Mouse (Mus musculus) heart, embryonic 11.5 days (tissue): ENCODE data around the gene Anapc5. TPM values are rescaled to one million over a fixed set of nuclear protein-coding genes. Genes with fewer than 3 reads are reported as not detected.
A peak's percentile ranks its signal among the peaks of the same experiment; 100 is the strongest.

Source experiments
- ATAC-seq: fragments of 200-750 bp; cut with Nextera tagmentation; replicated peaks from 2 replicates; pipeline ENCODE4 v1.8.0; 2017; ENCODE audit warnings: moderate library complexity; ENCODE audit not compliant: insufficient number of reproducible peaks, low FRiP score, low TSS enrichment
- H3K27ac ChIP-seq: fragments of 300-500 bp; sonication (generic); 2 replicates; pipeline ENCODE4 v1.5.1; 2014; ENCODE audit warnings: mild to moderate bottlenecking, low read depth, low read length
- H3K27me3 ChIP-seq: fragments of 300-500 bp; sonication (generic); 2 replicates; pipeline ENCODE4 v1.6.1; 2014; ENCODE audit warnings: mild to moderate bottlenecking, low read length, mixed read lengths; ENCODE audit not compliant: control insufficient read depth, insufficient read depth
- H3K36me3 ChIP-seq: fragments of 300-500 bp; sonication (generic); 2 replicates; pipeline ENCODE4 v1.6.1; 2014; ENCODE audit warnings: mild to moderate bottlenecking, low read length, moderate library complexity, mixed read lengths; ENCODE audit not compliant: control insufficient read depth, insufficient read depth
- H3K4me1 ChIP-seq: fragments of 300-500 bp; sonication (generic); 2 replicates; pipeline ENCODE4 v1.6.1; 2014; ENCODE audit warnings: low read length; ENCODE audit not compliant: control insufficient read depth, insufficient read depth
- H3K4me2 ChIP-seq: fragments of 300-500 bp; sonication (generic); 2 replicates; pipeline ENCODE4 v1.6.1; 2014; ENCODE audit warnings: mild to moderate bottlenecking, moderate library complexity
- H3K4me3 ChIP-seq: fragments of 300-500 bp; sonication (generic); 2 replicates; pipeline ENCODE4 v1.5.1; 2014; ENCODE audit warnings: low read depth, low read length
- H3K9ac ChIP-seq: fragments of 300-500 bp; sonication (generic); 2 replicates; pipeline ENCODE4 v1.6.1; 2014; ENCODE audit warnings: mild to moderate bottlenecking, low read depth, low read length, moderate library complexity
- H3K9me3 ChIP-seq: fragments of 300-500 bp; sonication (generic); replicated peaks from 2 replicates; pipeline ENCODE4 v1.6.1; 2016; ENCODE audit warnings: low read length; ENCODE audit not compliant: control insufficient read depth
- WGBS: fragments of 180-500 bp; shearing (Covaris S2); extraction: QIAGEN DNeasy Blood & Tissue Kit; methylation state at CpG from one replicate; pipeline ENCODE4 v1.1.7; 2014; ENCODE audit not compliant: insufficient replicate concordance; 5-methylcytosine and 5-hydroxymethylcytosine counted together
- polyA plus RNA-seq: library from polyadenylated mRNA; unstranded; fragments of >200 nt; fragmentation: Nextera tagmentation; extraction: Ambion mirVana; gene quantifications from 2 replicates; pipeline ENCODE4 v1.2.1, GENCODE M21; 2014

Gene Anapc5
- 354 and 366 TPM in 2 replicates for polyA plus RNA-seq

DNA sequence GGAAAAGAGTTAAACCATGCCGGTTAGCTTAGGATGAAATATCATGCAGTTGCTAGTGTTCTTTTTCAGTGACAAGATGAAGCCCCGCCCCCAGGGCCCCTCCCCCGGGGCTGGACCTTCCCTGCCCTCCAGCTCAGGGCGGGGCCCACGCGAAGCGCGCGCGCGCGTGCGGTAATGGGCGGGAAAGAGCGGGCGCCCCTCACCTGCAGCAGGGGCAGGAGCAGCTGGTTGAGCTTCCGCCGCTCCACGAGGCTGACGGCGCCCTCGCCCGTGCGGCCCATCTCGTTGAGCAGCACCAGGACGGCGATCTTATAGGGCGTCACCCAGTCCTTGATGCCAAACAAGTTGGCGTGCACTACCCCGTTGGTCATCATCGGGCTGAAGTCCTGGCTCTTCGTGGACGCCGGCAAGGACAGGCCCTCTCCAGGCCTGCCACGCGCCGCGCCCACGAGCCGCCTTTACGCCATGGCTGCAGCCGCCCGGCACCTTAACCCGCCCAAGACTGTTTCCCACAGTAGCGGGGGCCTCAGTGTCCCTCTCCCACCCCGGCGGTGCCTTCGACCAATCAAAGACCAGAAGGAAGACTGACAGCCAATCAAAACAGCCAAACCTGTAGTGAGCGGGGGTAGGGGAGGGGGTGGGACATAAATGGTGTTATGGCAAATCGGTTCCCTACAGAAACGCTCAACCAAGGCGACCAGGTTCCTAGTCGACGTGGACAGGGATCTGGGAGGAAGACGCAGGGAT is at the start of gene Anapc5:
Anapc5 (minus strand) TSS at position 563 of the 747 bp plus-strand sequence.
- peaks cover 27% of the 10 kb centered on the region for H3K36me3 ChIP-seq
- no peaks in the 10 kb centered on the region for H3K27me3 ChIP-seq
- H3K9ac ChIP-seq: peak within 1 kb of the TSS; percentile 95
- ATAC-seq: peak; percentile 99
- peaks cover 5% of the 10 kb centered on the region for H3K4me1 ChIP-seq
- H3K9me3 ChIP-seq: no peaks in the 10 kb centered on the region
- H3K27ac ChIP-seq: peak within 1 kb of the TSS; percentile 98
- under 1% methylated on average over 55 of the region's 55 CpGs for WGBS
- peak within 1 kb of the TSS; percentile 85 for H3K4me3 ChIP-seq
- H3K4me2 ChIP-seq: peak within 1 kb of the TSS; percentile 71

DNA sequence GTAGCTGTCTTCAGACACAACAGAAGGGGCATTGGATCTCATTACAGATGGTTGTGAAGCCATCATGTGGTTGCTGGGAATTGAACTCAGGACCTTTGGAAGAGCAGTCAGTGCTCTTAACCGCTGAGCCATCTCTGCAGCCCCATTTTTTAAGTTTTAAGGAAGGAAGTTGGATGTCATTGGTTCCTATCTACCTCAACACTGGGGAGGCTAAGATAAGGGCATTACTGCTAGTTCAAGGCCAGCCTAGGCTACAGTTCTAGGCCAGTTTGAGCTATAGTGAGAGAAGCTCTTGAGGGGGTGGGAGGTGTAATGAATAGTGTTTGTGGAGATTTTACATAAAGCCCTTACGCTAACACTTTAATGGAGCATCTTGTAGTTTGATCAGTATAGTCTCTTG is 41.9 kb upstream of the Anapc5 start:
- WGBS: 87% methylated on average over 2 of the region's 2 CpGs
- Histone ChIP-seq H3K4me2 (no peak overlapping the region), H3K9ac (no peak overlapping the region), H3K4me1 (no peaks in the 10 kb centered on the region), H3K4me3 (no peak overlapping the region), H3K27ac (no peak overlapping the region), H3K9me3 (no peaks in the 10 kb centered on the region), H3K36me3 (peaks cover 17% of the 10 kb centered on the region), H3K27me3 (no peaks in the 10 kb centered on the region)
- no peak for ATAC-seq

DNA sequence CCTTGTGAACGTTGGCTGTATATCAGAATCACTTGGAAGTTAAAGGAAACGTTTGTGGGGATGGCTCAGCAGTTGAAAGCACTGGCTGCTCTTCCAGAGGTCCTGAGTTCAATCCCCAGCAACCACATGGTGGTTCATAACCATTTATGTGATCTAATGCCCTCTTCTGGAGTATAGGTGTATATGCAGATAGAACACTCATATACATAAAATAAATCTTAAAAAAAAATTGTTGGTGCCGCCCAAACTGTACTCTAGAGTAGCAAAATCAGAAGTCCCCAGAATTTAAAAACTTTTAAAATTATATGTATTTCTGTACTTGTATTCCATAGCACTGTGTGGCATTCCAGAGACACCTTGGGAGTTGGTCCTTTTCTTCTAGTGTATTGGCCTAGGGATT is 34.7 kb upstream of the Anapc5 start:
- H3K27ac ChIP-seq: no peak overlapping the region
- no peak for ATAC-seq
- H3K9me3 ChIP-seq: no peaks in the 10 kb centered on the region
- WGBS: 83% methylated on average over 3 of the region's 3 CpGs
- H3K36me3 ChIP-seq: no peaks in the 10 kb centered on the region
- H3K27me3 ChIP-seq: no peaks in the 10 kb centered on the region
- H3K4me3 ChIP-seq: no peak overlapping the region
- no peak overlapping the region for H3K9ac ChIP-seq
- H3K4me2 ChIP-seq: no peak overlapping the region
- H3K4me1 ChIP-seq: peaks cover 6% of the 10 kb centered on the region; the same call in 1 of the 2 replicates

DNA sequence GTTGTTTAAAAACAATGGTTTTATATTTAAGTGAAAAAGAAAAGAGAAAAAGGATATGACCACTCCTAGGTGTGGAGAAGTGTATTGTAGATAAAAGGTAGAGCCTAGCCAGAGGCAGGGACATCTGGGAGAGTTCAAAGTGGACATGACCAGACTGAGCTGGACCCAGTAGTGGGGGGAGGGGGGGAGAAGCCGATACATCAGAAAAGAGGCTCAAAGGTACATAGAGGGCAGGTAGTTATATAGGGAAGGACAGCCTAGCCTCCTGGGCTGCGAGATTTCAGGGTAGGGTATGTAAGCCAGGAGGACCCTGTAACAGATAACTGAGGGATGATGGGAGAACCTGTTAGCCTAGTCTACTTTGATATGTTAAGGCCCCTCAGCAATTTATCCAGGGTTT is 31.5 kb upstream of the Anapc5 start:
- Histone ChIP-seq H3K4me1 (peaks cover 8% of the 10 kb centered on the region; the same call in 1 of the 2 replicates), H3K27me3 (no peaks in the 10 kb centered on the region), H3K4me2 (no peak overlapping the region), H3K9me3 (no peaks in the 10 kb centered on the region), H3K36me3 (no peaks in the 10 kb centered on the region), H3K9ac (no peak overlapping the region), H3K27ac (no peak overlapping the region), H3K4me3 (no peak overlapping the region)
- no peak for ATAC-seq
- 71% methylated on average over 2 of the region's 2 CpGs for WGBS

DNA sequence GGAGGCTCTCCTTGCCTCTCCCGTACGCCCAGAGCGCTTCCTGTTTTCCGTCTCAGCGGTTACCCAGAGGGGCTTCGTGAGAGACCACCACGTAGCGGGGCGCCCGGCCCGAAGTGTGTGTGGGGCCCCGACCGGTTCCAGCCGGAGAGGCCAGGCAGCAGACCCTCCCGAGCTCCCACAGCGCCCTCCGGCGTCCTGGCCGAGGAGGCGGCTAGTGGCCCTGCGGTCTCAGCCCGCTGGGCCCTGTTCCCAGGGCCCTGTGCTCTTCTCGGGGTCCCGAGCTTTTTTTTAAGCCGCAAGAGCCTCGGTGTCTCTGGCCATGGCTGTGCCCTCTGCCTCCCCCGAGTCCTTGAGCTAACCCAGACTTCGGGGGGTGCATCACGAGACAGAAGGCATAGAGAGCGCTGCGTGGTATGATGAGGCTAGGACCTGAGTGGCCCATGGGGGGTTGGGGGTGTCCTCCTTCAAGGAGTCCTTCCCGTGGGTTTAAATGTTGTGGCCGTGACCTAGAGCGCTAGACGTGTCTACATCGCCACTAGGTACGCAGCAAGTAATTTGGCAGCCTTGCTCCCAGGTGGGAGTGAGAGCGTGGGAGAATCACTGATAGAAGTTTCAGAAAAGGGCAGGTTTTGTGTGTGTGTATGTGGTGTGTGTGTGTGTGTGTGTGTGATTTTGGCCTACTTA is 29.3 kb upstream of the Anapc5 start:
- ATAC-seq: peak; percentile 72
- Histone ChIP-seq H3K27ac (peak overlapping the region; percentile 95), H3K9ac (peak overlapping the region; percentile 98), H3K4me1 (peaks cover 8% of the 10 kb centered on the region; the same call in 1 of the 2 replicates), H3K27me3 (no peaks in the 10 kb centered on the region), H3K4me2 (peak overlapping the region; percentile 81), H3K4me3 (peak overlapping the region; percentile 88), H3K36me3 (no peaks in the 10 kb centered on the region), H3K9me3 (no peaks in the 10 kb centered on the region)
- under 1% methylated on average over 38 of the region's 38 CpGs for WGBS

DNA sequence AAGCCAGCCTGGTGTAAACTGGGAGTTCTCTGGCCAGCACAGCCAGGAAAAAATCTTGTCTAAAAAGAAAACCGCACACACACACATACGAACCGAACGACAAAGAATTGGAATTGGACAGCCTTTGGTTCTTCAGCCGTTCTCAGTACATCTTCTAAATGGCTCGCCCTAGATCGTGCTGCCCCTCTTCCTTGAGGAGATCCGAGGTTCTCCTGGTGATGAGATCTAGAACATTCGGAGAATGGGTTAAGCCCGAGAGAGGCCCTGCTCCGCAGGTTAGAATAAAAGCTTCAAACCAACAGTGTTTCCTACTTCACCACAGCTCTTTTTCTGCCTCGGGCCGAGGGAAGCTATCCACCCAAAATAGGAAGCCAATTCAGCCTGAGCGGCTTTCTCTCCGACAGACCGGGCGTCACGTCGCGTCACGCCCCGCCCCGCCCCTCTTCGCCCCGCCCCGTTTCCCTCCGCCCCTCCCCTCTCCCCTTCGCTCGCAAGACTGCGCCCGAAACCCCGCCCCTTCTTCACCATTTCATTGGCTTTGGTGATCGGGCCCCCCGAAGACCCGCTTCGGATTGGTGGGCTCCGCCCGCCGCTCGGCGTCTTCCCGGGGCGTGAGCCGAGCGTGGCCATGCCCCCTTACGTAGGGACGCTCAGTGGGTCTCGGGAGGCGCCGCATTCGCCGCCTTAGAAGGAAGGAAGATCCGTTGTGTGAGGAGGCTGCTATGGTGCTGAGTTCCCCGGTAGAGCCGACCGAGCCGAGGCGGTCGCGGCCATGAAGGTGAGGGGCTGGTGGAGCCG is 28.6 kb upstream of the Anapc5 start, which contains the start of gene Rnf34:
Rnf34 (plus strand) TSS at position 528 of the 798 bp plus-strand sequence.
- Histone ChIP-seq H3K27me3 (no peaks in the 10 kb centered on the region), H3K4me2 (peak within 1 kb of the TSS; percentile 85), H3K9ac (peak within 1 kb of the TSS; percentile 98), H3K36me3 (no peaks in the 10 kb centered on the region), H3K4me3 (peak within 1 kb of the TSS; percentile 88), H3K4me1 (peaks cover 8% of the 10 kb centered on the region; the same call in 1 of the 2 replicates), H3K9me3 (no peaks in the 10 kb centered on the region), H3K27ac (peak within 1 kb of the TSS; percentile 95)
- peak; percentile 100 for ATAC-seq
- under 1% methylated on average over 60 of the region's 61 CpGs for WGBS

- Histone ChIP-seq H3K27me3 (no peaks in the 10 kb centered on the region), H3K9ac (no peak overlapping the region), H3K36me3 (no peaks in the 10 kb centered on the region), H3K4me2 (no peak overlapping the region), H3K4me1 (0 out of 2 replicates have a peak, but pooled peaks cover 2% of the 10 kb centered on the region), H3K27ac (no peak overlapping the region), H3K9me3 (no peaks in the 10 kb centered on the region), H3K4me3 (no peak overlapping the region)
- ATAC-seq: no peak
- WGBS: 84% methylated on average over 5 of the region's 5 CpGs
Observed at GRCm38 (mm10) chr5:122843799-122844198, 22.7 kb upstream of the Anapc5 start.

DNA sequence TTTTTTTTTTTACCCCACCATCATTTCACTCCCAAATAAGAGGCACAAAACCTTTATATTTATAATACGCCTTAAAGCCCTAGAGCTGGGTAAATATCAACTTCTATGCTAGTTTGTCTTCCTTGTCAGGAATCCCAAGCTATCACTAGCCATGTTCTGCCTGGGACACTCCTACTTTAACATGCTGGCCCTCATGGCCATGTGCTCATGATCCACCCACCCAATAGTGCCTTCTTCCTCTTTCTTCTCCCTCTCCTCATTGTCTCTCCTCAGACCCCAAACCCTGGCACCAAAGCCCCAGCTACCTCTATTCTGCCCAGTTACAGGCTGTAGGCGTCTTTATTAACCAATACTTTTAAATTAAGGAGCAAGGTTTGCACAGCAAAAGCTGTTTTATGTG is 20.0 kb upstream of the Anapc5 start:
- WGBS: 78% methylated on average over 2 of the region's 2 CpGs
- Histone ChIP-seq H3K4me1 (no peaks in the 10 kb centered on the region), H3K27ac (no peak overlapping the region), H3K9ac (no peak overlapping the region), H3K9me3 (no peaks in the 10 kb centered on the region), H3K4me3 (no peak overlapping the region), H3K36me3 (no peaks in the 10 kb centered on the region), H3K4me2 (no peak overlapping the region), H3K27me3 (no peaks in the 10 kb centered on the region)
- ATAC-seq: no peak
